Mouse (Mus musculus): ENCODE data around the gene Asz1. TPM values are rescaled to one million over a fixed set of nuclear protein-coding genes. Genes with fewer than 3 reads are reported as not detected.

Gene Asz1
- polyA plus RNA-seq (2015; fragmentation: Nextera tagmentation; extraction: Ambion mirVana) = not detected in 2 replicates

DNA sequence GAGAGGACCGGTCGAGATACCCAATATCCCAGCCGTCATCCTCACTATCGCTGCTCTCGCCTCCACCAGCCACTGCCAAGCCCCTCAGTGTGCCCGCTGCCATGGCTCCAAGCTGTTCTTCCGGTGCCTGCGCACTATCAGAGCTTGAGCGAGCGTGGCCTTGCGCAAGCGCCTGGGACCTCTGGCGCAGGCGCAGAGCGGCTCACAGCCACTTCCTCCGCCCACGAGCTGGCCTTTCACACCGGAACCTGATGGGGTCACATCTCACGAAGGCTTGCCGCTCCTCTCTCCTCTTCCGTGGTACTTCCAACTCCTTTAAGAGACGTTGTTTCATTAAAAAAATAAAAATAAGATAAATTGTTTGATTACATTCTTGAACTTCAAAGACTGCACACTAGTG, at the start of gene Asz1:
TSS of gene Asz1 (minus strand) at position 128 of the 400 bp plus-strand sequence.
- H3K4me2 ChIP-seq = no peak within 1 kb of the TSS
- H3K9me3 ChIP-seq = no peaks in the 10 kb centered on the region
- ATAC-seq (ENCODE audit: low read depth) = no peak
- no peaks in the 10 kb centered on the region for H3K36me3 ChIP-seq
- no peaks in the 10 kb centered on the region for H3K4me1 ChIP-seq (replicated peaks)
- no peaks in the 10 kb centered on the region for H3K27me3 ChIP-seq
- no peak within 1 kb of the TSS for H3K9ac ChIP-seq
- 96% methylated on average over 22 of the region's 22 CpGs for WGBS
- no peak within 1 kb of the TSS for H3K27ac ChIP-seq (replicated peaks)
- no peak within 1 kb of the TSS for H3K4me3 ChIP-seq

DNA sequence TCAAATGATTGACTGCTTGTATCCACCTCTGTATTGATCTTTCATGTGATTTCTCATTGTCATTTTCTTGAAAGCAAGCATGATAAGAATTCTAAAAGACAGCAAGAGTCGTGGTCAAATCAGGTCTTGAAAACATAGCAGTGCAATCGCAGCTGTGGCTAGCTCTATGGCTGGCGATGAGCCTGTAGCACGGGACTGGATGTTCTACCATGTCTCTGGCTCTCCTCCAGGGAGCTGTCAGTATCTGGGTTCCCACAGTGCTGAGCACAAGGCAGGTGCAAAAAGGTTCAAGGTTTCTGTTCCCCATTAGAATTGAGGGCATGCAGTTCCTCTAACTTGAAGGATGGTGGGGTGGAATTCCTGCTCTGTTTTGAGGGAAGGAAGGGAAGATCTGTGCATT, 44.2 kb upstream of the Asz1 start:
- Histone ChIP-seq H3K27ac (replicated peaks) (no peak overlapping the region), H3K9me3 (no peaks in the 10 kb centered on the region), H3K27me3 (no peaks in the 10 kb centered on the region), H3K9ac (no peak overlapping the region), H3K4me1 (replicated peaks) (no peaks in the 10 kb centered on the region), H3K4me2 (no peak overlapping the region), H3K4me3 (no peak overlapping the region), H3K36me3 (no peaks in the 10 kb centered on the region)
- ATAC-seq (ENCODE audit: low read depth) = no peak
- 73% methylated on average over 4 of the region's 4 CpGs for WGBS

DNA sequence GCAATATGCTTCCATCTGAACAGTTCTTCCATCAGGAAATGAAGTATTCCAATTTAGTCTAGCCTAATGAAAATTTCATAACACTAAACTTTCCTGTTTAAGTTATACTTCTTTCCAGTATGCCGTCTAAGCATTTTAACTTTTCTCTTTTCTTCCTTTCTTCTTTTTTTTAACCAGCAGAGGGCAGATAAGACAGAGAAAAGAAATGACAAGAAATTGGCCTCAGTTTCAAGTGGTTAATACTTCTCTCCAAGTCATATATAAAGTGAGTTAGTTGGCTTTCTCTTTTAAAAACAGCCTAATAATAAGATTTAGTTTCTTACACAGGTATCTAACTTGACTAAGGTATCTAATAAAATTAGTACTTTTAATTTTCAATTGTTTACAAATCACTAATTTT, 26.4 kb upstream of the Asz1 start:
- Histone ChIP-seq H3K27me3 (no peaks in the 10 kb centered on the region), H3K4me3 (no peak overlapping the region), H3K36me3 (no peaks in the 10 kb centered on the region), H3K4me2 (no peak overlapping the region), H3K9me3 (no peaks in the 10 kb centered on the region), H3K4me1 (replicated peaks) (no peaks in the 10 kb centered on the region), H3K9ac (no peak overlapping the region), H3K27ac (replicated peaks) (no peak overlapping the region)
- ATAC-seq (ENCODE audit: low read depth) = no peak
- 78% methylated on average over 1 of the region's 1 CpGs for WGBS

DNA sequence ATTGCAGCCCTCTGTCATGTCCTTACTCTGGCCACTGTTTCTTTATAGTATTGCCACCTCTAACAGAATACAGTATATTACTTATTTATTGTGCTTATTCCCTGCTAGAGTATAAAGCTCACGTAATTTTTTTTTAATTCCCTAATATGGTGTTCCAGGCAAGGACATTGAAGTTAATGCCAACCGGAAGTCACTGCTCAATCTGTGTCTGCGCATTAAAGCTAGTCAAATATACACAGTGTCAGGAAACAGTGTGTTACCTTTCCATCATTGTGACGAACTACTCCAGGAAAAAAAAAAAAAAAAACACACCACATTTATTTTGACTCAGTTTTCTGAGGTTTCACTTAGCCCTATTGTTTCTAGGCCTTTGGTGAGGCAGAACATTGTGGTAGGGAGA, 19.2 kb upstream of the Asz1 start:
- WGBS = 86% methylated on average over 4 of the region's 4 CpGs
- ATAC-seq (ENCODE audit: low read depth) = no peak
- no peaks in the 10 kb centered on the region for H3K9me3 ChIP-seq

DNA sequence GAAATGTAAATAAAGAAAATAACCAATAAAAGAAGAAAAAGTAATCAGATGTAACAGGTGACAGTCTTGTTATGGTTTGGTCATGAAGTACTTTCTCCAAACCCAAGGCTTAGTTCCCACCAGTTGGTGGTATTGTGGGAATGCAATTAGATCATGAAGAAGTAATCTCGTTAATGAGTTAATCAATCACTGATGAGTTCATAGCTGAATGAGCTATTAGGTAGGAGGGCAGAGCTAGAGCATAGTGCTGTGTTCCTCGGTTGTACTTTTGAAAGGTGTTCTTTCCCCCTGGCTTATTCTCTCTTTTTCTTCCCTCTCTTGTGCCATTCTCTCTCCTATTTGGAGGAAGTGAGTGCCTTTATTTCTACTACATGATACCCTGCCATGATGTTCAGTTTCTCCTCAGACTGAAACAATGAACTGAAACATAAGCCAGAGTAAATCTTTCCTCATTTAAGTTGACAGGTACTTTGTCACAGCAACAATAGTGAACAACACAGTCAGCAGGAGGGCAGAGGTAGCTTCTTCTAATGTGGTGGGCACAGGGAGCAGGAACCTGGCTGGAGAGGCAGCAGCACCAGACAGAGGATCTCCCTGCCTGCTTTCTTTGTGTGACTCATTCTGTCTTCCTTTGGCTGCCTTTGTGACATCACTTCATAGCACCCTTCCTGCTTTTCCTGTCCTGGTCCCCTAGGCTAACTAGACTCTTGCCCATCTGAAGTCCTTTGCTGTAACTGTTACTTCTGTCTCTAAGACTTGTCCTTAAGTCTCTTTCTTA, 18.5 kb upstream of the Asz1 start:
- Histone ChIP-seq H3K9me3 (no peaks in the 10 kb centered on the region), H3K4me3 (no peak overlapping the region), H3K27ac (replicated peaks) (no peak overlapping the region), H3K4me2 (no peak overlapping the region), H3K4me1 (replicated peaks) (no peaks in the 10 kb centered on the region), H3K36me3 (no peaks in the 10 kb centered on the region), H3K27me3 (no peaks in the 10 kb centered on the region), H3K9ac (no peak overlapping the region)
- 40% methylated on average over 2 of the region's 2 CpGs for WGBS
- ATAC-seq (ENCODE audit: low read depth) = no peak

More for the DNA sequence above, 19.2 kb upstream of the Asz1 start:
- H3K9ac ChIP-seq = no peak overlapping the region
- H3K27me3 ChIP-seq = no peaks in the 10 kb centered on the region
- H3K36me3 ChIP-seq = no peaks in the 10 kb centered on the region
- no peak overlapping the region for H3K4me3 ChIP-seq
- no peak overlapping the region for H3K27ac ChIP-seq (replicated peaks)
- no peak overlapping the region for H3K4me2 ChIP-seq
- no peaks in the 10 kb centered on the region for H3K4me1 ChIP-seq (replicated peaks)

DNA sequence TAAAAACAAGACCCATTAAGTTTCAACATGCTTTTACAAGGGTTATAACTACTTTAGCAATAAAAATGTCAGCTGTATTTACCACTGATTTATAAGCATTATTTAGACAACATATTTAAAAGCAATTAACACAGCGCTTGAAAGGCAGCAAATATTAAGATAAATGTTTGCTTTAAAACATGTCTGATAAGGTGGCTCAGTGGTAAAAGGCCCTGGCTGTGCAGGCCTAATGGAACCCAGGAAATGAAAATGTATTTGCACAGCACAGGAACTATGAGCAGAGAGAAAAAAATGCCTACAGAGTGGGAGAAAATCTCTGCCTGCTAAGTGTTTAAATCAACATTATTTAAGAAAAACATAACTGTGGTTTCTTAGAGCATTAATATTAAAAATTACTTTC, 12.0 kb downstream of the Asz1 start:
- H3K9ac ChIP-seq = no peak overlapping the region

DNA sequence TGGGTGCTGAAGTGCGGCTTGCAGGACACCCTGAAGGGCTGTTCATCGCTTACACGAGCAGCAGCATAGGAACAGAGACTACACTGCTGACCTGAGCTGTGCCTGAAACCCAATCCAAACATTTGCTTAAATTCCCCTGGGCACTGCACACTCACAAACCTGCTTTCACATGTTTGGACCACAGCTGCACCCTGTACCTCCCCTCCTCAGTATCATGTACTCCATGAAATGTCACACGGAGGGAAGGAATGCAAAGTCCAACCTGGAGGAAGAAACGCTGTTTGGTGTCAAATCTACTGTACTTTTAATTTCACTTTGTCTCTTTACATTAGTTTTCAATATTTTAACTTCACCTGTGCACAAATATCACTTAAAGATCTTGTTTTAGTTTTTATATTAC, 19.8 kb downstream of the Asz1 start:
- no peak for ATAC-seq (ENCODE audit: low read depth)
- Histone ChIP-seq H3K27me3 (no peaks in the 10 kb centered on the region), H3K4me3 (no peak overlapping the region), H3K9ac (no peak overlapping the region), H3K27ac (replicated peaks) (no peak overlapping the region), H3K36me3 (no peaks in the 10 kb centered on the region), H3K9me3 (no peaks in the 10 kb centered on the region), H3K4me2 (no peak overlapping the region), H3K4me1 (replicated peaks) (no peaks in the 10 kb centered on the region)
- WGBS = 86% methylated on average over 5 of the region's 5 CpGs

More for the DNA sequence above, 12.0 kb downstream of the Asz1 start:
- Histone ChIP-seq H3K4me3 (no peak overlapping the region), H3K27ac (replicated peaks) (no peak overlapping the region), H3K9me3 (no peaks in the 10 kb centered on the region), H3K4me2 (no peak overlapping the region), H3K4me1 (replicated peaks) (no peaks in the 10 kb centered on the region), H3K36me3 (no peaks in the 10 kb centered on the region), H3K27me3 (no peaks in the 10 kb centered on the region)
- ATAC-seq (ENCODE audit: low read depth) = no peak
- 70% methylated on average over 1 of the region's 1 CpGs for WGBS

DNA sequence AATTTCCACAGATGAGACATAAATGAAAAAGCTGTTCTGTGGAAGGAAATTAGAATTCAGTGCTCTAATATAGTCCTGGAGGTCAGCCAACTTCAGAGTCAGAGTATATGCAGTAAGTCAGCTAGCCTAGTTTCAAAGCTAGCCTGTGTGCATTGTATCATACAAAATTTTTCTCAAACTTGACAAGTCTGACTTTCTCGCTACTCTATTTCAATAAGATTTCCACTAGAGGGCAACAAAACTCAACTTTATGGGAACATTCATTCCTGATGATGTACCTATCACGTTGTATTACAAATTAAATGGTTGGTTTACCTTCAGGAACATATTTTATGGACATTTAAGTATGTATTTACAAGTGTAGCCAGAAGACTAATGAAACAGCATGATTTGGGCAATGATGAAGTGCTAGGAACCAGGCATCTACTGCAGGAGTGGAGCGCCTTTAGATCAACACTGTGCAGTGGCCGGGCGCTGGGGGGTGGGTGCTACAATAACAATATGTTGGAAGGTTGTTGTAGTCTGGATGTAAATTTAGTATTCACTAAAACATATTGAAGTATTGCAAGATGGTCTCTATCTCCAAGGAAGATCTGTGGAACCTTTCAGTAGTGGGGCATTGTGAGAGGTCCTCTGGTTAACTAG, 21.6 kb downstream of the Asz1 start:
- no peak overlapping the region for H3K9ac ChIP-seq
- no peak overlapping the region for H3K4me2 ChIP-seq
- H3K4me3 ChIP-seq = no peak overlapping the region
- H3K27ac ChIP-seq (replicated peaks) = no peak overlapping the region
- H3K9me3 ChIP-seq = no peaks in the 10 kb centered on the region
- no peak for ATAC-seq (ENCODE audit: low read depth)
- no peaks in the 10 kb centered on the region for H3K36me3 ChIP-seq
- 62% methylated on average over 5 of the region's 5 CpGs for WGBS
- H3K4me1 ChIP-seq (replicated peaks) = no peaks in the 10 kb centered on the region
- H3K27me3 ChIP-seq = no peaks in the 10 kb centered on the region

DNA sequence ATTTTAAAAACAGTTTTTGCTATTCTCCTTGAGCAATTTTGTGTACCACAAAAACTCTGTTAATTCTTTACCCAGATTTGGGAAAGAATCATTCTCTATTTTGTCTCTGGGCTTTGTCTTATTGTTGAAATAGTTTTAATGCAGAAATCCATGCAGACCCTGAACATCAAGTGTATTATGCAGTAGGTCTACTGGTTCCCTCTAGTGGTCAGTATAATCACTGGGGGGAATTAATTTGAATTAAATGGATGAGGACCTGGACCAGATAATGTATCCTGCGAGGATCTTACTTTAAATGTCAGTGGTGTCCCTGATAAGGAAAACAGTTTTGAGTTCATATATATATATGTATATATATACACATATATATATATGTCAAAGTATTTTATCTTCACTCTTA, 30.2 kb downstream of the Asz1 start:
- Histone ChIP-seq H3K9ac (no peak overlapping the region), H3K4me3 (no peak overlapping the region), H3K36me3 (no peaks in the 10 kb centered on the region), H3K27me3 (no peaks in the 10 kb centered on the region), H3K27ac (replicated peaks) (no peak overlapping the region), H3K9me3 (no peaks in the 10 kb centered on the region), H3K4me2 (no peak overlapping the region), H3K4me1 (replicated peaks) (no peaks in the 10 kb centered on the region)
- 38% methylated on average over 1 of the region's 1 CpGs for WGBS
- ATAC-seq (ENCODE audit: low read depth) = no peak

DNA sequence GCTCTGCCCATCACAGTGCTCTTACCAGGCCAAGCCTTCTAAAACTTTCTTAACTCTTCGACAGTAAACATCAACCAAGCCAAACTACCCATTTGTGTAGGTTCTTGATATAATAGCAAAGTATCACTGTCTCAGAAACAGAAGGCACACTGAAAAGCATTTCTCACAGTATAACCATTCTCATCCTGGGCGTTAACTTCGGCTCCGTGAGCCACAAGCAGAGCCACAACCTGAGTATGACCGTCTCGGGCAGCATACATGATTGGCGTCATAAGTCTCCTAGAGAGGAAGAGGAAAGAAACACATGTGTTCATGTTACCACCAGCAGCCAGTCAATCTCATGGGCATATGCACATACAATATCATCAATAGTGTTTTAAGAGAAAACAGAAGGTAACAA, 31.9 kb downstream of the Asz1 start:
- H3K4me3 ChIP-seq = no peak overlapping the region
- no peak overlapping the region for H3K9ac ChIP-seq
- H3K27ac ChIP-seq (replicated peaks) = no peak overlapping the region
- H3K4me1 ChIP-seq (replicated peaks) = no peaks in the 10 kb centered on the region
- H3K4me2 ChIP-seq = no peak overlapping the region
- H3K36me3 ChIP-seq = no peaks in the 10 kb centered on the region
- WGBS = 85% methylated on average over 7 of the region's 7 CpGs
- H3K9me3 ChIP-seq = no peaks in the 10 kb centered on the region
- no peaks in the 10 kb centered on the region for H3K27me3 ChIP-seq
- no peak for ATAC-seq (ENCODE audit: low read depth)

DNA sequence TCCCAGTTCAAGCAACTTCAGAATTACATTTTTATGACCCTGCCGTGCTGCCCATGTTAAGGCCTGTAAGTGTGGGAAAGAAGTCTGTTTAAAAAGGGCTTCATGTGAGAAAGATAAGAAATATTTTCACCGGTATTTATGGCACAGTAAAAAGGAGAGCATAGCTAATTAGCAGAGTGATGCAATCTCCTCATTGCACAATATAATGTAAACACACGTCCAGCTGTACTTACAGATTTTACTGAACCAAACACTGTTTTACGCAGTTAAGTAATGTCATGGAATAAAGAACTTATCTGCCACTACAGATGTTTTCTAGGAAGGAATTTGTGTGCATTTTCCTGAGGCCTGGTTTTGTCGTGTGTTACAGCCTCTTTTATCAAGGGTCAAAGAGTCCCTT, 32.3 kb downstream of the Asz1 start:
- Histone ChIP-seq H3K27ac (replicated peaks) (no peak overlapping the region), H3K27me3 (no peaks in the 10 kb centered on the region), H3K4me2 (no peak overlapping the region), H3K4me3 (no peak overlapping the region), H3K4me1 (replicated peaks) (no peaks in the 10 kb centered on the region), H3K9me3 (no peaks in the 10 kb centered on the region), H3K9ac (no peak overlapping the region), H3K36me3 (no peaks in the 10 kb centered on the region)
- no peak for ATAC-seq (ENCODE audit: low read depth)
- 70% methylated on average over 5 of the region's 5 CpGs for whole genome bisulfite sequencing

DNA sequence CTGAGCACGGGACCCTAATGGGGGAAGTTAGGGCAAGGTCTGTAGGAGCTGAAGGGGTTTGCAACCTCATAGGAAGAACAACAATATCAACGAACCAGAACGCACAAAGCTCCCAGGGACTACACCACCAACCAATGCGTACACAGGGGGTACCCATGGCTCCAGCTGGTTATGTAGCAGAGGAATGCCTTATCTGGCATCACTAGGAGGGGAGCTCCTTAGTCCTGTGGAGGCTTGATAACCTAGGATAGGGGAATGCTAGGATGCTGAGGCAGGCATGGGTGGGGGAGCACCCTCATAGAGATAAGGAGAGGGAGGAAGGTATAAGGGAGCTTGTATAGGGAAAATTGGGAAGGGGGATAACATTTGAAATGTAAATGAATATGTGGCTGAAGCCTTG, 51.0 kb downstream of the Asz1 start:
- Histone ChIP-seq H3K4me2 (no peak overlapping the region), H3K27me3 (no peaks in the 10 kb centered on the region), H3K4me3 (no peak overlapping the region), H3K9me3 (no peaks in the 10 kb centered on the region), H3K4me1 (replicated peaks) (no peaks in the 10 kb centered on the region), H3K9ac (no peak overlapping the region), H3K36me3 (no peaks in the 10 kb centered on the region), H3K27ac (replicated peaks) (no peak overlapping the region)
- no peak for ATAC-seq (ENCODE audit: low read depth)
- 84% methylated on average over 4 of the region's 4 CpGs for WGBS

DNA sequence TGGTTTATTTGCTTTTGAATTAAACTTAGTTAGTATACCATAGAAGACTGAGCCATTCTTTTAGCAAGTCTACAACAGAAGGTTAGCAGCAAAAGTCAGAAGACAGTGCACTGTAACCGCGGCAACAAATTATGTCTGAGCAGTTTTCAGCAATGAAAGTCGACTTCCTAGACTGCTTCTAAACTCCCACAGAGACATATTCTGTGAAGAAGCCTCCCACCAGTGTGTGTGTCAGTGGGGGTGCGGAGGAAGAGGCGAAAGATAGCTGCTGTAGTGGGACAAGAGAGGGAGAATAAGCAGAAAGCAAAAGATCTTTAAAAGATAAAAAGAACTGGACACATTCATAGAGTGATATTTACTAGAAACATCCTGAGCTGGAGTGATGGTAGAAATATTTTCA, 57.2 kb downstream of the Asz1 start:
- no peak overlapping the region for H3K4me2 ChIP-seq
- no peaks in the 10 kb centered on the region for H3K27me3 ChIP-seq
- H3K27ac ChIP-seq (replicated peaks) = no peak overlapping the region
- H3K9me3 ChIP-seq = no peaks in the 10 kb centered on the region
- WGBS = 51% methylated on average over 5 of the region's 5 CpGs
- no peak overlapping the region for H3K9ac ChIP-seq
- no peaks in the 10 kb centered on the region for H3K36me3 ChIP-seq
- H3K4me3 ChIP-seq = no peak overlapping the region
- no peak for ATAC-seq (ENCODE audit: low read depth)
- H3K4me1 ChIP-seq (replicated peaks) = peaks cover 3% of the 10 kb centered on the region; the same call in 1 of the 2 replicates

All from neural tube, embryonic 13.5 days (tissue).